8 mouse cellular contexts compared by ENCODE assay signal in genomic region chr11:75234745-75235144, GRCm38 (mm10). TPM values are rescaled to one million over a fixed set of nuclear protein-coding genes. Genes with fewer than 3 reads are reported as not detected.
DNase-seq lines count a peak whose midpoint lies in the region; ATAC-seq and TF ChIP-seq lines count a peak whose summit lies in the region.

No protein-coding gene starts in this region.

- no peak overlapping the region for H3K4me3 ChIP-seq in lung, embryonic 14.5 days (ENCODE audit: low read depth, low read length)
- H3K4me3 ChIP-seq in lung, adult 2 months (replicated peaks; ENCODE audit: extremely low read depth, low read depth, low read length): no peak overlapping the region
- H3K4me3 ChIP-seq in embryonic facial prominence, embryonic 10.5 days: 0 out of 2 replicates have a peak overlapping the region, but pooled peaks have one; percentile 28
- H3K4me3 ChIP-seq in midbrain, postnatal 0 days (ENCODE audit: low read depth, low read length): peak overlapping the region; percentile 15; the same call in 1 of the 2 replicates

- 8% methylated on average over 16 of the region's 16 CpGs for WGBS in lung, embryonic 14.5 days
- WGBS in lung, adult 2 months: 20% methylated on average over 16 of the region's 16 CpGs
- WGBS in embryonic facial prominence, embryonic 10.5 days: 16% methylated on average over 16 of the region's 16 CpGs
- WGBS in midbrain, postnatal 0 days: 11% methylated on average over 16 of the region's 16 CpGs

- peak; percentile 52; the same call in 1 of the 2 replicates for ATAC-seq in lung, embryonic 14.5 days (ENCODE audit: insufficient read depth)
- ATAC-seq in midbrain, postnatal 0 days (ENCODE audit: low FRiP score): peak; percentile 71
- no peak for ATAC-seq in CD4-positive, CD25-positive, alpha-beta regulatory T cell, adult 4 months

- H3K27me3 ChIP-seq in lung, embryonic 14.5 days (ENCODE audit: insufficient read depth, low read length): peaks cover 4% of the 10 kb centered on the region; the same call in 1 of the 2 replicates
- peaks cover 56% of the 10 kb centered on the region for H3K27me3 ChIP-seq in embryonic facial prominence, embryonic 10.5 days (replicated peaks; ENCODE audit: low read depth, poor library complexity, severe bottlenecking)
- H3K27me3 ChIP-seq in midbrain, postnatal 0 days (ENCODE audit: insufficient read depth, low read length): no peaks in the 10 kb centered on the region

- DNase-seq in lung, embryonic 14.5 days: peak; percentile 55
- DNase-seq in lung, adult 2 months: no peak
- DNase-seq in embryonic facial prominence, embryonic 10.5 days (ENCODE audit: low spot score): peak; percentile 45
- peak; percentile 49 for DNase-seq in kidney, postnatal 10 days
- peak; percentile 74 for DNase-seq in midbrain, postnatal 0 days (ENCODE audit: low spot score)
- DNase-seq in gastrocnemius, postnatal 25 days: no peak
- DNase-seq in adrenal gland, adult 18-20 months (ENCODE audit: low spot score in 2 of 2): no peak

- no peaks in the 10 kb centered on the region for H3K4me1 ChIP-seq in lung, embryonic 14.5 days (ENCODE audit: insufficient read depth)
- H3K4me1 ChIP-seq in lung, adult 2 months (ENCODE audit: control insufficient read depth, insufficient read depth, low read length): no peaks in the 10 kb centered on the region
- H3K4me1 ChIP-seq in embryonic facial prominence, embryonic 10.5 days: peaks cover 21% of the 10 kb centered on the region
- peaks cover 17% of the 10 kb centered on the region; the same call in 1 of the 2 replicates for H3K4me1 ChIP-seq in midbrain, postnatal 0 days (ENCODE audit: insufficient read depth, low read length)

- no peak for TF ChIP-seq CTCF in lung, embryonic 14.5 days (IDR thresholded peaks at IDR 0.05; ENCODE audit: low read depth)
- TF ChIP-seq CTCF in lung, adult 2 months (IDR thresholded peaks at IDR 0.05; ENCODE audit: insufficient read depth, low read length): no peak
- no peak for TF ChIP-seq CTCF in midbrain, postnatal 0 days (IDR thresholded peaks at IDR 0.05)

- H3K9me3 ChIP-seq in lung, embryonic 14.5 days (ENCODE audit: low read depth, low read length): no peaks in the 10 kb centered on the region
- H3K9me3 ChIP-seq in embryonic facial prominence, embryonic 10.5 days: no peaks in the 10 kb centered on the region
- no peaks in the 10 kb centered on the region for H3K9me3 ChIP-seq in midbrain, postnatal 0 days (ENCODE audit: low read length)

- no peak overlapping the region for H3K9ac ChIP-seq in lung, embryonic 14.5 days
- H3K9ac ChIP-seq in midbrain, postnatal 0 days (replicated peaks; ENCODE audit: low read length, poor library complexity, severe bottlenecking): 0 out of 2 replicates have a peak overlapping the region, but pooled peaks have one; percentile 30

- H3K36me3 ChIP-seq in lung, embryonic 14.5 days (ENCODE audit: insufficient read depth): no peaks in the 10 kb centered on the region
- H3K36me3 ChIP-seq in embryonic facial prominence, embryonic 10.5 days (replicated peaks): no peaks in the 10 kb centered on the region
- no peaks in the 10 kb centered on the region for H3K36me3 ChIP-seq in midbrain, postnatal 0 days (ENCODE audit: insufficient read depth, low read length)

- TF ChIP-seq POLR2A in lung, adult 2 months (IDR thresholded peaks at IDR 0.05; ENCODE audit: borderline replicate concordance, extremely low read depth, low read depth, low read length): no peak

- H3K4me2 ChIP-seq in lung, embryonic 14.5 days: peak overlapping the region; percentile 36
- H3K4me2 ChIP-seq in midbrain, postnatal 0 days (ENCODE audit: low read depth, low read length, poor library complexity, severe bottlenecking): peak overlapping the region; percentile 45

- no peak overlapping the region for H3K27ac ChIP-seq in lung, embryonic 14.5 days (ENCODE audit: low read depth)
- no peak overlapping the region for H3K27ac ChIP-seq in embryonic facial prominence, embryonic 10.5 days (replicated peaks)
- H3K27ac ChIP-seq in midbrain, postnatal 0 days (ENCODE audit: low read depth, low read length): peak overlapping the region; percentile 21; the same call in 1 of the 2 replicates

RNA-seq across cellular contexts. Expression of gene Rtn4rl1, which starts 41.2 kb away (rescaled TPM):
- 1.1 and 1.5 TPM in 2 replicates for polyA plus RNA-seq in lung, embryonic 14.5 days (2014; fragmentation: Nextera tagmentation; extraction: Ambion mirVana)
- polyA plus RNA-seq in lung, adult 2 months (2012; rRNA removed): 11.6 and 12.5 TPM in 2 replicates
- 1.5 and 2.1 TPM in 2 replicates for polyA plus RNA-seq in embryonic facial prominence, embryonic 10.5 days (2016; fragmentation: Nextera tagmentation; extraction: Ambion mirVana)
- 15.4 and 18.5 TPM in 2 replicates for total RNA-seq in midbrain, postnatal 0 days (2014; rRNA removed)
- 16.2 and 17.5 TPM in 2 replicates for polyA plus RNA-seq in midbrain, postnatal 0 days (2015; fragmentation: Nextera tagmentation; extraction: Ambion mirVana)
- 1 to 10 TPM in 1 of 2 experiments, under 1 TPM in 1; 1.00 to 1.7 TPM for total RNA-seq in gastrocnemius, postnatal 25 days (2021)
- 10 to 100 TPM; 27.7 to 33.2 TPM for total RNA-seq in adrenal gland, adult 18-20 months (2021)
- polyA plus RNA-seq in CD4-positive, CD25-positive, alpha-beta regulatory T cell, adult 4 months (2017; shearing (Covaris generic)): 1 to 10 TPM; 1.5 to 1.8 TPM

RNA-seq across cellular contexts. Expression of gene Dph1, which starts 43.7 kb away (rescaled TPM):
- 25.0 and 26.5 TPM in 2 replicates for polyA plus RNA-seq in lung, embryonic 14.5 days (2014; fragmentation: Nextera tagmentation; extraction: Ambion mirVana)
- 21.0 and 25.7 TPM in 2 replicates for polyA plus RNA-seq in lung, adult 2 months (2012; rRNA removed)
- polyA plus RNA-seq in embryonic facial prominence, embryonic 10.5 days (2016; fragmentation: Nextera tagmentation; extraction: Ambion mirVana): 24.9 and 29.2 TPM in 2 replicates
- 17.4 and 19.9 TPM in 2 replicates for total RNA-seq in midbrain, postnatal 0 days (2014; rRNA removed)
- 10.8 and 12.1 TPM in 2 replicates for polyA plus RNA-seq in midbrain, postnatal 0 days (2015; fragmentation: Nextera tagmentation; extraction: Ambion mirVana)
- total RNA-seq in gastrocnemius, postnatal 25 days (2021): 1 to 10 TPM; 5.6 to 5.8 TPM
- 10 to 100 TPM; 23.4 to 34.5 TPM for total RNA-seq in adrenal gland, adult 18-20 months (2021)
- 10 to 100 TPM; 11.0 to 20.6 TPM for polyA plus RNA-seq in CD4-positive, CD25-positive, alpha-beta regulatory T cell, adult 4 months (2017; shearing (Covaris generic))

RNA-seq across cellular contexts. Expression of gene Ovca2, which starts 56.1 kb away (rescaled TPM):
- 28.6 and 29.9 TPM in 2 replicates for polyA plus RNA-seq in lung, embryonic 14.5 days (2014; fragmentation: Nextera tagmentation; extraction: Ambion mirVana)
- polyA plus RNA-seq in lung, adult 2 months (2012; rRNA removed): 15.3 and 21.1 TPM in 2 replicates
- 35.4 and 36.7 TPM in 2 replicates for polyA plus RNA-seq in embryonic facial prominence, embryonic 10.5 days (2016; fragmentation: Nextera tagmentation; extraction: Ambion mirVana)
- total RNA-seq in midbrain, postnatal 0 days (2014; rRNA removed): 14.2 and 26.0 TPM in 2 replicates
- 10.4 and 12.7 TPM in 2 replicates for polyA plus RNA-seq in midbrain, postnatal 0 days (2015; fragmentation: Nextera tagmentation; extraction: Ambion mirVana)
- total RNA-seq in gastrocnemius, postnatal 25 days (2021): 1 to 10 TPM; 2.8 to 3.3 TPM
- 10 to 100 TPM; 15.9 to 19.8 TPM for total RNA-seq in adrenal gland, adult 18-20 months (2021)
- polyA plus RNA-seq in CD4-positive, CD25-positive, alpha-beta regulatory T cell, adult 4 months (2017; shearing (Covaris generic)): 10 to 100 TPM; 19.2 to 29.4 TPM

Comparison
In these comparisons a context has a peak if more than half of its experiments do, and no peak if none do; other contexts are left out.
1. DNase-seq: peak in lung, embryonic 14.5 days (single experiment), embryonic facial prominence, embryonic 10.5 days (single experiment), kidney, postnatal 10 days (single experiment) and midbrain, postnatal 0 days (single experiment); none in lung, adult 2 months (single experiment), gastrocnemius, postnatal 25 days (single experiment) and adrenal gland, adult 18-20 months (0 of 2).
2. H3K4me3 ChIP-seq: peak in embryonic facial prominence, embryonic 10.5 days (single experiment) and midbrain, postnatal 0 days (single experiment); none in lung, embryonic 14.5 days (single experiment) and lung, adult 2 months (single experiment).